Mouse (Mus musculus) kidney, postnatal 0 days (tissue): ENCODE measurements at regions not wholly inside any gene's neighbourhood (a gene's known extent, or its start where the extent isn't known, plus 50 kb on each side); places are given as distances from the start of the nearest gene placed in this dataset.

Experiments
- ATAC-seq: fragments of 200-750 bp; cut with Nextera tagmentation; replicated peaks from 2 replicates; pipeline ENCODE4 v1.8.0; 2017; ENCODE audit warnings: low read depth, moderate number of reproducible peaks, moderate TSS enrichment, moderate library complexity; ENCODE audit not compliant: low FRiP score
- DNase-seq: peaks from one replicate; pipeline ENCODE4 v3.0.0-alpha.2; 2016; ENCODE audit warnings: low spot score
- H3K27ac ChIP-seq: fragments of 300-500 bp; sonication (generic); 2 replicates; pipeline ENCODE4 v1.5.1; 2014; ENCODE audit warnings: mild to moderate bottlenecking
- H3K27me3 ChIP-seq: fragments of 300-500 bp; sonication (generic); 2 replicates; pipeline ENCODE4 v1.6.1; 2014; ENCODE audit warnings: low read length, mixed read lengths; ENCODE audit not compliant: insufficient read depth
- H3K36me3 ChIP-seq: fragments of 300-500 bp; sonication (generic); 2 replicates; pipeline ENCODE4 v1.6.1; 2014; ENCODE audit warnings: low read length, mixed read lengths; ENCODE audit not compliant: insufficient read depth
- H3K4me1 ChIP-seq: fragments of 300-500 bp; sonication (generic); replicated peaks from 2 replicates; pipeline ENCODE4 v1.6.1; 2014; ENCODE audit warnings: antibody characterized with exemption, low read length, mixed read lengths; ENCODE audit not compliant: insufficient read depth
- H3K4me2 ChIP-seq: fragments of 300-500 bp; sonication (generic); 2 replicates; pipeline ENCODE4 v1.6.1; 2014; ENCODE audit warnings: mild to moderate bottlenecking, low read length, moderate library complexity, mixed read lengths
- H3K4me3 ChIP-seq: fragments of 300-500 bp; sonication (generic); replicated peaks from 2 replicates; pipeline ENCODE4 v1.5.1; 2014; ENCODE audit warnings: low read depth, low read length
- H3K9ac ChIP-seq: fragments of 300-500 bp; sonication (generic); 2 replicates; pipeline ENCODE4 v1.6.1; 2014; ENCODE audit warnings: low read depth, low read length
- H3K9me3 ChIP-seq: fragments of 300-500 bp; sonication (generic); replicated peaks from 2 replicates; pipeline ENCODE4 v1.6.1; 2016; ENCODE audit warnings: low read length, inconsistent platforms, mixed read lengths
- CTCF ChIP-seq: IDR thresholded peaks from 2 replicates; pipeline ENCODE4 v1.5.1; 2016; ENCODE audit warnings: antibody characterized with exemption, low read depth, mild to moderate bottlenecking, moderate library complexity
- WGBS: fragments of 180-500 bp; shearing (Covaris S2); extraction: QIAGEN DNeasy Blood & Tissue Kit; methylation state at CpG from one replicate; pipeline ENCODE4 v1.1.7; 2014; 5-methylcytosine and 5-hydroxymethylcytosine counted together

- ATAC-seq: no peak
- H3K27ac ChIP-seq: no peak overlapping the region
- no peak overlapping the region for H3K4me2 ChIP-seq
- 19% methylated on average over 7 of the region's 7 CpGs for WGBS
- H3K36me3 ChIP-seq: no peaks in the 10 kb centered on the region
- TF ChIP-seq CTCF: no peak
- H3K9ac ChIP-seq: no peak overlapping the region
- H3K27me3 ChIP-seq: no peaks in the 10 kb centered on the region
- peak; percentile 16 for DNase-seq
- H3K4me3 ChIP-seq: no peak overlapping the region
- no peaks in the 10 kb centered on the region for H3K9me3 ChIP-seq
- H3K4me1 ChIP-seq: peaks cover 11% of the 10 kb centered on the region; the same call in 1 of the 2 replicates
Measured at GRCm38 (mm10) chr13:107502261-107502660, 480.3 kb upstream of the Kif2a start.

GRCm38 (mm10) chr13:107500776-107501489 is 479.0 kb upstream of the Kif2a start:
- no peak for TF ChIP-seq CTCF
- ATAC-seq (no peak), DNase-seq (no peak)
- Histone ChIP-seq H3K36me3 (no peaks in the 10 kb centered on the region), H3K4me3 (no peak overlapping the region), H3K4me2 (no peak overlapping the region), H3K27me3 (no peaks in the 10 kb centered on the region), H3K4me1 (peaks cover 11% of the 10 kb centered on the region; the same call in 1 of the 2 replicates), H3K27ac (no peak overlapping the region), H3K9ac (no peak overlapping the region), H3K9me3 (no peaks in the 10 kb centered on the region)
- WGBS: 84% methylated on average over 12 of the region's 12 CpGs

- Histone ChIP-seq H3K27me3 (no peaks in the 10 kb centered on the region), H3K4me1 (peaks cover 11% of the 10 kb centered on the region; the same call in 1 of the 2 replicates), H3K27ac (no peak overlapping the region), H3K36me3 (no peaks in the 10 kb centered on the region), H3K9ac (no peak overlapping the region), H3K4me3 (no peak overlapping the region), H3K9me3 (no peaks in the 10 kb centered on the region), H3K4me2 (no peak overlapping the region)
- DNase-seq: no peak
- TF ChIP-seq CTCF: no peak
- 70% methylated on average over 4 of the region's 4 CpGs for WGBS
- no peak for ATAC-seq
Measured at GRCm38 (mm10) chr13:107499296-107499695, 477.4 kb upstream of the Kif2a start.

GRCm38 (mm10) chr13:107495161-107495732 is 473.3 kb upstream of the Kif2a start:
- Histone ChIP-seq H3K36me3 (no peaks in the 10 kb centered on the region), H3K4me1 (no peaks in the 10 kb centered on the region), H3K4me3 (no peak overlapping the region), H3K9me3 (no peaks in the 10 kb centered on the region), H3K27ac (no peak overlapping the region), H3K9ac (no peak overlapping the region), H3K4me2 (no peak overlapping the region), H3K27me3 (no peaks in the 10 kb centered on the region)
- ATAC-seq (no peak), DNase-seq (no peak)
- WGBS: 57% methylated on average over 6 of the region's 6 CpGs
- TF ChIP-seq CTCF: no peak

DNA sequence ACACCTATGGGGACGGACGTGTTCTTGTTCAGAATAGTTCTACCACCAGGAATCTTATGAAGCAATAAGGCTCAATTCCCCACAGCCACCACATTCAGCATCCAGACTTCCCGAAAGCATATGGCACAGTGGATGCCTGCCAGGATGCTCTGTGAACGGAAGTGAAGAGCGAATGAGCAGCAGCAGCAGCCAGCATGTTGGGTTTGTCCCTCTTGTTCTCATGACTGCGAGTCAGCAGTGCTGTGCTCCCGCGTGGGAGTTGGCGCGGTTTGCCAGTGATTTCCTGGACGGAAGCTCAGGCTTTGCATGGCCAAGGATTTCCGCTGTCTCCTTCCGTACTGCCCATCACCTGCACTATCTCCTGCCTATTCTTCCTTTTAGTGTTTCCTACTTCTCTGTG is 471.8 kb upstream of the Kif2a start:
- 63% methylated on average over 13 of the region's 13 CpGs for WGBS
- DNase-seq (peak; percentile 40), ATAC-seq (no peak)
- H3K4me1 ChIP-seq: no peaks in the 10 kb centered on the region
- no peak overlapping the region for H3K9ac ChIP-seq
- H3K27me3 ChIP-seq: no peaks in the 10 kb centered on the region
- H3K4me2 ChIP-seq: no peak overlapping the region
- H3K36me3 ChIP-seq: no peaks in the 10 kb centered on the region
- H3K9me3 ChIP-seq: no peaks in the 10 kb centered on the region
- H3K4me3 ChIP-seq: no peak overlapping the region
- H3K27ac ChIP-seq: no peak overlapping the region
- no peak for TF ChIP-seq CTCF

DNA sequence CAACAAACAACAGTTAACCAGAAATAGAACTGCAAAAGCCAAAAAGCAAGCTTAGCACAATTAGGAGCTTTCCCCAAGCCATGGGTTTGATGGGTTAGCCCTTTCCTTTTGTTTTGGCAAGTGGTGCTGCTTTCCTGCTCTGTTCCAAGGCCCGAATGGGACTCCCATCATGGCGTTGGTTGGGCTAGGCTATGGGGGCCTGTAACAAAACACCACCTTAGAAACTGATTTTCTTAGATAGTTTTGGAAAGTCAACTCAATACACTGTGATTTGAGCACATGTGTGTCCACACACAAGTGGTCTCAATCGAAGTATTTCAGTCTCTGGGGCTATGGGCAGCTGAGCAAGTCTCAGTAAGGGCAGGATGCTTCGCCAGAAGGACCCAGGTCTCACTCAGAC is 470.5 kb upstream of the Kif2a start:
- 87% methylated on average over 4 of the region's 4 CpGs for WGBS
- Histone ChIP-seq H3K36me3 (no peaks in the 10 kb centered on the region), H3K9ac (no peak overlapping the region), H3K4me1 (no peaks in the 10 kb centered on the region), H3K9me3 (no peaks in the 10 kb centered on the region), H3K27ac (no peak overlapping the region), H3K4me3 (no peak overlapping the region), H3K27me3 (no peaks in the 10 kb centered on the region), H3K4me2 (no peak overlapping the region)
- TF ChIP-seq CTCF: no peak
- ATAC-seq (no peak), DNase-seq (no peak)

DNA sequence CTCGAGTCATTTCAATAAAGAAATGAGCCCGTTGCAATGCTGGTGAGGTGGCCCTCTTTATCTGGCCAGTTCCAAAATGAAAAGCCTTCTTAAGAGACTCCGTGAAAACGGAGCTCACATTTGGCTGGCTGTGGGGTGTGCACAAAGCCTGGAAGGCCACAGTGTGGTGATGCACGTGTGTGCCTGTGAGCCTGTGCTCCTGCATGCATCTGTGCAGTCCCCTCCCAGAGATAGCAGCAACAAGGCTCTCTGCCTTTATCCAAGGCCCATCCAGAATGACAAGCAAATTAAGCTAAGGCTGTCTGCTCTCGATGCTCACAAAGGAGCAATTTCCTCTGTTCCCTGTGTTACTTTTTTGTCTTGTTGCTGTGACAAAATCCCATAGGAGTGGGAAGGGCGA is 469.5 kb upstream of the Kif2a start:
- 69% methylated on average over 7 of the region's 7 CpGs for WGBS
- H3K36me3 ChIP-seq: no peaks in the 10 kb centered on the region
- H3K4me1 ChIP-seq: no peaks in the 10 kb centered on the region
- H3K27me3 ChIP-seq: no peaks in the 10 kb centered on the region
- no peak for TF ChIP-seq CTCF
- H3K9ac ChIP-seq: no peak overlapping the region
- no peaks in the 10 kb centered on the region for H3K9me3 ChIP-seq
- no peak overlapping the region for H3K4me3 ChIP-seq
- ATAC-seq: no peak
- no peak overlapping the region for H3K27ac ChIP-seq
- no peak overlapping the region for H3K4me2 ChIP-seq
- DNase-seq: no peak
